Mouse (Mus musculus) neutrophil, adult 5-6 weeks (primary cell): Measurements from ENCODE around the gene Uba52. TPM values are rescaled to one million over a fixed set of nuclear protein-coding genes. Genes with fewer than 3 reads are reported as not detected.

ENCODE experiments used
- ATAC-seq: fragments of 151-379, 151-347 bp; 2 replicates; pipeline ENCODE4 v1.8.0; 2017; ENCODE audit warnings: mild to moderate bottlenecking, moderate TSS enrichment; ENCODE audit not compliant: insufficient number of reproducible peaks, poor library complexity, low FRiP score, severe bottlenecking; ENCODE audit errors: extremely low read depth
- total RNA-seq: library from RNA; stranded (forward); fragments of 200-1000 nt; gene quantifications from 2 replicates; pipeline ENCODE4 v1.2.3, GENCODE M21; 2017

The Uba52 gene
- total RNA-seq, 1 experiment from 2014 or later: 720 TPM

- ATAC-seq: no peak
These were observed 20.3 kb downstream of the Uba52 start for GRCm38 (mm10) chr8:70490061-70490879.

- ATAC-seq: no peak
These were observed 21.0 kb downstream of the Uba52 start for GRCm38 (mm10) chr8:70489576-70489975.

- ATAC-seq: no peak
These were observed 21.6 kb downstream of the Uba52 start for GRCm38 (mm10) chr8:70488931-70489470.

- no peak for ATAC-seq
These were observed 22.4 kb downstream of the Uba52 start for GRCm38 (mm10) chr8:70487993-70488796.

GRCm38 (mm10) chr8:70486941-70487520, 23.6 kb downstream of the Uba52 start, which contains the start of gene Tmem59l:
Gene Tmem59l (minus strand): TSS chr8:70487358.
- ATAC-seq: no peak

GRCm38 (mm10) chr8:70486191-70486681, 24.4 kb downstream of the Uba52 start:
- no peak for ATAC-seq

- ATAC-seq: no peak
These were observed 27.7 kb downstream of the Uba52 start for GRCm38 (mm10) chr8:70482943-70483342.

- ATAC-seq: no peak
These were observed 28.7 kb downstream of the Uba52 start for GRCm38 (mm10) chr8:70481908-70482307.

- no peak for ATAC-seq
These were observed 33.2 kb downstream of the Uba52 start for GRCm38 (mm10) chr8:70477269-70477982.

- ATAC-seq: peak; percentile 96
These were observed 34.0 kb downstream of the Uba52 start, which contains the start of gene Klhl26 for GRCm38 (mm10) chr8:70476333-70477268. Gene Klhl26 (minus strand): TSS chr8:70476968.

GRCm38 (mm10) chr8:70471856-70472255, 38.7 kb downstream of the Uba52 start:
- no peak for ATAC-seq

GRCm38 (mm10) chr8:70469938-70470337, 40.7 kb downstream of the Uba52 start:
- no peak for ATAC-seq

GRCm38 (mm10) chr8:70469295-70469916, 41.2 kb downstream of the Uba52 start:
- no peak for ATAC-seq

- ATAC-seq: no peak
These were observed 41.9 kb downstream of the Uba52 start for GRCm38 (mm10) chr8:70468733-70469132.

GRCm38 (mm10) chr8:70467907-70468306, 42.7 kb downstream of the Uba52 start:
- ATAC-seq: no peak

GRCm38 (mm10) chr8:70467229-70467725, 43.3 kb downstream of the Uba52 start:
- ATAC-seq: no peak

GRCm38 (mm10) chr8:70466771-70467170, 43.8 kb downstream of the Uba52 start:
- no peak for ATAC-seq
